Mouse (Mus musculus): ENCODE data around the gene Mbd3l1. TPM values are rescaled to one million over a fixed set of nuclear protein-coding genes. Genes with fewer than 3 reads are reported as not detected.

Gene Mbd3l1
- not detected for polyA plus RNA-seq (2014; fragmentation: Illumina TruSeq; extraction: RNeasy Lipid Tissue Mini Kit (QIAGEN cat#74804); ENCODE audit: low read depth, low replicate concordance)

GRCm38 (mm10) chr9:18478168-18478567 lies at the start of gene Mbd3l1, which contains the start of gene Zfp558:
Mbd3l1 (plus strand) TSS chr9:18478359.
Zfp558 (minus strand) TSS chr9:18478268.

GRCm38 (mm10) chr9:18430354-18430753 lies 47.8 kb upstream of the Mbd3l1 start, which contains the start of gene Mbd3l2:
Mbd3l2 (plus strand) TSS chr9:18430654.

Other genes with a start within 250 kb of the Mbd3l1 start
- 176 TPM for gene Chordc1, start 186.2 kb upstream of the Mbd3l1 start, polyA plus RNA-seq (2014; fragmentation: Illumina TruSeq; extraction: RNeasy Lipid Tissue Mini Kit (QIAGEN cat#74804); ENCODE audit: low read depth, low replicate concordance)
- gene Naalad2, start 75.4 kb upstream of the Mbd3l1 start, polyA plus RNA-seq (2014; fragmentation: Illumina TruSeq; extraction: RNeasy Lipid Tissue Mini Kit (QIAGEN cat#74804); ENCODE audit: low read depth, low replicate concordance) = 10.8 TPM
- not detected for gene Ubtfl1, start 73.9 kb upstream of the Mbd3l1 start, polyA plus RNA-seq (2014; fragmentation: Illumina TruSeq; extraction: RNeasy Lipid Tissue Mini Kit (QIAGEN cat#74804); ENCODE audit: low read depth, low replicate concordance)
- gene Mbd3l2, start 47.7 kb upstream of the Mbd3l1 start, polyA plus RNA-seq (2014; fragmentation: Illumina TruSeq; extraction: RNeasy Lipid Tissue Mini Kit (QIAGEN cat#74804); ENCODE audit: low read depth, low replicate concordance) = not detected
- gene Zfp558, start 91 bp upstream of the Mbd3l1 start, polyA plus RNA-seq (2014; fragmentation: Illumina TruSeq; extraction: RNeasy Lipid Tissue Mini Kit (QIAGEN cat#74804); ENCODE audit: low read depth, low replicate concordance) = 7.2 TPM
- gene Muc16, start 196.2 kb downstream of the Mbd3l1 start, polyA plus RNA-seq (2014; fragmentation: Illumina TruSeq; extraction: RNeasy Lipid Tissue Mini Kit (QIAGEN cat#74804); ENCODE audit: low read depth, low replicate concordance) = not detected

Data from kidney, adult 10 weeks (tissue).